Mouse (Mus musculus) cerebellum, adult 2 months (tissue): ENCODE results near the gene Galnt17. TPM values are rescaled to one million over a fixed set of nuclear protein-coding genes. Genes with fewer than 3 reads are reported as not detected.

Source experiments
- DNase-seq, 2 experiments: peaks; one replicate each; pipeline ENCODE4 v3.0.0; 2021
- H3K27ac ChIP-seq: fragments of 200-500 bp; 2 replicates; pipeline ENCODE4 v1.5.1; 2012; ENCODE audit warnings: low read length, control low read depth, inconsistent platforms; ENCODE audit not compliant: insufficient read depth
- H3K27me3 ChIP-seq: fragments of 200-500 bp; 2 replicates; pipeline ENCODE4 v1.6.1; 2012; ENCODE audit warnings: inconsistent platforms, mild to moderate bottlenecking, low read length, moderate library complexity; ENCODE audit not compliant: control insufficient read depth, insufficient read depth
- H3K4me1 ChIP-seq: fragments of 200-500 bp; 2 replicates; pipeline ENCODE4 v1.6.1; 2011; ENCODE audit warnings: low read length; ENCODE audit not compliant: control insufficient read depth, insufficient read depth
- H3K4me3 ChIP-seq: fragments of 200-500 bp; replicated peaks from 2 replicates; pipeline ENCODE3; 2011; ENCODE audit warnings: mild to moderate bottlenecking, low read depth, low read length, control low read depth; ENCODE audit not compliant: insufficient read depth
- CTCF ChIP-seq: fragments of 200-500 bp; IDR thresholded peaks from 2 replicates; pipeline ENCODE4 v1.5.1; 2011; ENCODE audit warnings: low read depth, mild to moderate bottlenecking, control low read depth, low read length, moderate library complexity, borderline replicate concordance; ENCODE audit not compliant: insufficient read depth
- POLR2A ChIP-seq: fragments of 200-500 bp; IDR thresholded peaks from 2 replicates; pipeline ENCODE4 v1.6.1; 2011; ENCODE audit warnings: low read length, control low read depth, borderline replicate concordance; ENCODE audit not compliant: insufficient read depth
- WGBS: fragments of 180-500 bp; shearing (Covaris S2); methylation state at CpG from one replicate; pipeline ENCODE4 v1.1.7; 2018; 5-methylcytosine and 5-hydroxymethylcytosine counted together
- polyA plus RNA-seq: library from polyadenylated mRNA; depleted of rRNA; stranded (reverse); fragments of >200 nt; gene quantifications from 2 replicates; pipeline ENCODE4 v1.2.3, GENCODE M21; 2012

The Galnt17 gene
- polyA plus RNA-seq, 1 experiment: 22.2 TPM

DNA sequence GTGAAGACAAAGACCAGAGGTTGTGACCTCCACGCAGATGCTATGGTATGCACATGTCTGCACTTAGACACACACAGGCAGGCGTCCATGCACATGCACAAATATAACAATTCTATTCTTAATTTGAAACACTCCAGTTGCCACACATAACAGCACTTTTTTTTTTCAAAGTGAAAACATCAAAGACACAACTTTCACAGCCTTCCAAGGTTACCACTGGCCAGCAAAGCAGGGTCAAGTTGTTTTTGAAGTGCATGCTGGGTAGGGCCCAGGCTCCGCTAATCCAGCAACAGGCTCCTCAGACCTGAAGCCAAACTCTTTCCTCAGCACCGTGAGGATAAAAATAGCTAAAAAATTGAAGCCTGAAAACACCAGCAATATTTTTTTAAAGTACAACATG, 357.9 kb downstream of the Galnt17 start:
- Histone ChIP-seq H3K27ac (no peak overlapping the region), H3K4me3 (no peak overlapping the region), H3K27me3 (no peaks in the 10 kb centered on the region), H3K4me1 (no peaks in the 10 kb centered on the region; the same call in 1 of the 2 replicates)
- WGBS: 58% methylated on average over 4 of the region's 4 CpGs
- no peak for DNase-seq
- TF ChIP-seq CTCF (no peak), POLR2A (no peak)

DNA sequence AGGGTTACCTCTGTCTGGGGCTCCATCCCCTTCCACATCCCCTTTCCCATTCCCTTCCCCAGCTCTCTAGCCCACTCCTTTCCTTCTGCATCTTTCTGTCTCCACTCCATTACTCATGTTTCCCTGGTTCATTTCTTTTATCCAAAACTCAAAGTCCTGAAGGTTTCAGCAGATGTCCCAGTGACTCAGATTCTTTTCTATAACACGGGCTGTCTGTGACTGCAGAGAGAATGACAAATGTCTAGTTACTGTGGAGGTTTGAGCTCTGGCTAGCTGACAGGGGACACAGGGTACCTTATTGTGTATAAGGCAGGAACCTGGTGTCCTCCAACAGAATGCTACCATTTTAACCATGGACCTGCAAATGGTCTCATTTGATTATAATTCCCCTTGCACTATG, 358.6 kb downstream of the Galnt17 start:
- WGBS: 69% methylated on average over 1 of the region's 1 CpGs
- H3K4me3 ChIP-seq: no peak overlapping the region
- TF ChIP-seq CTCF: no peak
- no peak for TF ChIP-seq POLR2A
- no peak overlapping the region for H3K27ac ChIP-seq
- no peak for DNase-seq
- H3K27me3 ChIP-seq: no peaks in the 10 kb centered on the region
- no peaks in the 10 kb centered on the region; the same call in 1 of the 2 replicates for H3K4me1 ChIP-seq

DNA sequence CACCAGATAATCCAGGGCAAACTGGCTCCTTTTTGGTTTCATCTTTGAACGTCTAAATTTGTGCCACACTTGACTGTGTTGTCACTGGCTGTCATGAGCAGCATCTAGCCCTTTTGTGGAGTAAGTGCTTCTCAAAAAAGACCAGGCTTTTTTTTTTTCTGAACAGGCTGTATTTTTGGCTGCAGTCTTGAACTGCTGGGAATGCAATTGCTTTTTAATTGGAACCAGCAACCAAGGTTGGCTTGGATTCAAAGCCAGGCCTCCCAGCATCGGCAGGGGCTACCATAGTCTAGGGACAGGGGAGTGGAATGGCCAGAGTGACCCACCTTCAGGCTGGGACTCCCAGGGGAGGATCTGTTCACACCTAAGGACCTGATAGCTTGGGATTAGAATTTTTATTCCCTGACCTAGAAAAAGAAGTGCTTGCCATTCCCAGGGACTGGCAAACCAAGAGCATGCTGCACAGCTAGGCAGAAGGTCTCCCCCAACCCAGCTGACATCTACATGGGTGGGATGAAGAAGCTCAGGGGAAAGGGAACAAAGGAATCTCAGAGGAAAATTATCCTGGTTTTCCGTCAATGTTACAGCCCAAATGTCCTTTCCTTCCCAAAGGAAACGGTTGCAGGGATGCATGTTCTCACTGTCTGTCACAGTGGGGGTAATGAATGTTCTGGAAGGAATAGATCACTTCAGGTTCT, 369.2 kb downstream of the Galnt17 start:
- H3K27me3 ChIP-seq: no peaks in the 10 kb centered on the region
- H3K27ac ChIP-seq: peak overlapping the region; percentile 29
- no peak overlapping the region for H3K4me3 ChIP-seq
- DNase-seq: peak; percentile 78 to 88
- H3K4me1 ChIP-seq: peaks cover 13% of the 10 kb centered on the region
- TF ChIP-seq POLR2A: no peak
- TF ChIP-seq CTCF: no peak
- 10% methylated on average over 4 of the region's 4 CpGs for WGBS

DNA sequence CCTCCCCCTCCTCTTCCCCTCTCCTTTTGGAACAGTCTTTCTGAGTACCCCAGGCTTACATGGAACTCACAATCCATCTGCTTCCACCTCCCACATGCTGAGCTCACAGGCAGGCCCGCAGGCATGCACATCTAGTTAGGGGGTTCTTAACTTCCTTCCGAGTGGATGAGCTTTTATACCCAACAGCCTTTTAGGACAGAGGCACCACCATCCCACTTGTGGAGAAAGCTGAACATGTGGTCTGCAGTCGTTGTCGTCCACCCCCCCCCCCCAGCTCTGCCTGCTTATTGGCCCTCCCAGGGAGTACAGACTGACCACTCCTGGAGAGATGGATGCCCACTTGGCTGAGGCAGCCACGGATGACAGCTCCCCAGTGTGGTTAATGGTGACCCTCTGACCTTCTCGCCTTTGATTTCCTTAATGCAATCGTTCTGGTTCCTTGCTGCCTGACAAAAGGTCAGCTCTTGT, 370.0 kb downstream of the Galnt17 start:
- peak; percentile 43 to 46 for DNase-seq
- H3K4me1 ChIP-seq: peaks cover 13% of the 10 kb centered on the region

DNA sequence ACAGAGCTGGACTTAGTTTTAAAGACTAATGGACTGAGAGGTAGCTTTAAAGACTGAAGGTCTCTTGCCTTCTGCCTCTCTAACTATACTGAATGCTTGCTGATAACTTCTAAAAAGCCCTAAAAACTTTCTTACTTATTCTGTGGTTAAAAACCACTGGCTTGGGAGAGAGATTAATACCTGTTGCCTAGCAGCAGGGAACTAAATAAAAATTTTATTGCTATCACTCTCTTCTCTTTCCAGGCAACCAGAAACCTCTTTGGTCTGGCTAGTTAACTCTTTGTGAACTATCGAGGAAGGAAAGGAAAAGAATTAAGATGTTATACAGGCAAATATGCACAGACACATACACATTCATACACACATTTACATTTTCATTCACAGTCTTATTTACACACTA, 377.3 kb downstream of the Galnt17 start:
- TF ChIP-seq CTCF: no peak
- TF ChIP-seq POLR2A: no peak
- Histone ChIP-seq H3K27ac (no peak overlapping the region), H3K4me3 (no peak overlapping the region), H3K27me3 (no peaks in the 10 kb centered on the region), H3K4me1 (no peaks in the 10 kb centered on the region)
- 87% methylated on average over 1 of the region's 1 CpGs for WGBS
- no peak for DNase-seq

More for the DNA sequence above, 370.0 kb downstream of the Galnt17 start:
- no peaks in the 10 kb centered on the region for H3K27me3 ChIP-seq
- WGBS: 8% methylated on average over 7 of the region's 7 CpGs
- peak overlapping the region; percentile 76 for H3K27ac ChIP-seq
- TF ChIP-seq CTCF: no peak
- no peak for TF ChIP-seq POLR2A
- no peak overlapping the region for H3K4me3 ChIP-seq

DNA sequence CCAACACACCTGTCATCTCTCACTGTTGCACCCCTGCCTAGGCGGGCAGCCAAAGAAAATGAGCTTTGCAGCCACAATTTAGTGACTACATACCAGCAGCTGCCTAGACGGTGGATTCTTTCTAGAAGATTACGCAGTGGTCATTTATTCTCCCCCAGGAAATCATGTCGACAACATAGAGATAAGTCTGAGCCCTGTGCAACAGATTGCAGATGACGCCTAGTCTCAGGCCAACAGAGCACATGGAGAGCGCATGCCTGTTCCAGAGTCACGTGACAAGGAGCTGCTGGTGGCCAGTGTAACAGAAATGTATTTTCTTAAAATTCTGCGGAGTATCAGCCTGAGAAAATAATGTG, 380.5 kb downstream of the Galnt17 start:
- H3K4me3 ChIP-seq: no peak overlapping the region
- TF ChIP-seq POLR2A: no peak
- no peak for DNase-seq
- no peaks in the 10 kb centered on the region for H3K4me1 ChIP-seq
- WGBS: 54% methylated on average over 8 of the region's 8 CpGs
- no peaks in the 10 kb centered on the region for H3K27me3 ChIP-seq
- H3K27ac ChIP-seq: no peak overlapping the region

DNA sequence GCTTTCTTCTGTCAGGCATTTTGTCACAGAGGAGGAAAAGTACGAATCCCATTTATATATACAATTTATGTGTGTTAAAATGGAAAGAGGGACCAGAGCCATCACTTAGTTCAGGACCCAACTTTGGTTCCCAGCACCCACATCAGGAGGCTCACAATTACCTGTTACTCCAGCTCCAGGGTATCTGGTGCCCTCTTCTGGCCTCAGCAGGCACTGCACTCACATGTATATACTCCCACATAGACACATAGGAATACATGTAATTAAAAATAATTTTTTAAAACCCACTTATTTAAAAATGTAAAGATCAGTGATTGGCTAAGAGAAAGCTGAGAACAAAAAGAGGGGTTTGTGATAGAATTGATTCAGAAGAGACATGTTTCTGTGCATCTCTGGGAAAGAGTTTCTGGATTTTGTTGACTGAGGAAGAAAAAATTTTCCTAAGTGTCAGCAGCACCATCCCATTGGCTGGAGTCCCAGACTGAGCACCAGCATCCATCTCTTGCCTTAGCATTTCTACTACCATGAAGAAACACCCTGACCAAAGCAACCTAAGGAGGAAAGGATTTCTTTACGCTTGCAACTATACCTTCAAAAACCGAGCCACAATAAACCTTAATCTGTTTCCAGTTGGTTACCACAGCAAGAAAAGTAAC, 381.0 kb downstream of the Galnt17 start:
- no peak for TF ChIP-seq POLR2A
- 0 out of 2 replicates have a peak, but pooled peaks have one; percentile 7 for TF ChIP-seq CTCF

DNA sequence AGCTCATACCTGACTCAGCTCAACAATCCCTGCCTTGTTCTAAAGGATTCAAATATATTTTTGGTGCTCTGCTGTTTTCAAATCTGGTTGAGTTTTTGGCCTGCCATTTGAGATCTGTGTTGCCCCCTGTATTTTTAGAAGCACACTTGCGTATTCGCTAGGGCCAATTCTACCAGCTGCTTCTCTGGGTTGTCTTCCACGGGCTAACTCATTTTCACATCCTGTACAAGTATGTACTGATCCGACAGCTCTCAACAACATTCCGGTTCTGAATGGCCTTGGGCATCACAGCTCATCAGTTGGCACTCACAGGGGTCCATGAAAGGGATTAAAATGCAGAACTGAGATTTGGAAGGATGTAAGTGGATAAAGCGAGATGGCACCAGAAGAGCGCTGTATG, 382.6 kb downstream of the Galnt17 start:
- Histone ChIP-seq H3K4me3 (no peak overlapping the region), H3K4me1 (no peaks in the 10 kb centered on the region), H3K27me3 (no peaks in the 10 kb centered on the region), H3K27ac (no peak overlapping the region)
- no peak for DNase-seq
- no peak for TF ChIP-seq CTCF
- TF ChIP-seq POLR2A: no peak
- 90% methylated on average over 7 of the region's 7 CpGs for WGBS

More for the DNA sequence above, 381.0 kb downstream of the Galnt17 start:
- Histone ChIP-seq H3K4me1 (no peaks in the 10 kb centered on the region), H3K4me3 (no peak overlapping the region), H3K27me3 (no peaks in the 10 kb centered on the region), H3K27ac (no peak overlapping the region)
- DNase-seq: no peak
- 66% methylated on average over 3 of the region's 3 CpGs for WGBS
